Mouse (Mus musculus) induced T-regulatory cell, adult 2 months (primary cell): ENCODE measurements around the gene Psmb7.

Experiments
- DNase-seq: peaks from one replicate; pipeline ENCODE4 v3.0.0-alpha.2; 2012; ENCODE audit warnings: low read depth

The Psmb7 gene

DNA sequence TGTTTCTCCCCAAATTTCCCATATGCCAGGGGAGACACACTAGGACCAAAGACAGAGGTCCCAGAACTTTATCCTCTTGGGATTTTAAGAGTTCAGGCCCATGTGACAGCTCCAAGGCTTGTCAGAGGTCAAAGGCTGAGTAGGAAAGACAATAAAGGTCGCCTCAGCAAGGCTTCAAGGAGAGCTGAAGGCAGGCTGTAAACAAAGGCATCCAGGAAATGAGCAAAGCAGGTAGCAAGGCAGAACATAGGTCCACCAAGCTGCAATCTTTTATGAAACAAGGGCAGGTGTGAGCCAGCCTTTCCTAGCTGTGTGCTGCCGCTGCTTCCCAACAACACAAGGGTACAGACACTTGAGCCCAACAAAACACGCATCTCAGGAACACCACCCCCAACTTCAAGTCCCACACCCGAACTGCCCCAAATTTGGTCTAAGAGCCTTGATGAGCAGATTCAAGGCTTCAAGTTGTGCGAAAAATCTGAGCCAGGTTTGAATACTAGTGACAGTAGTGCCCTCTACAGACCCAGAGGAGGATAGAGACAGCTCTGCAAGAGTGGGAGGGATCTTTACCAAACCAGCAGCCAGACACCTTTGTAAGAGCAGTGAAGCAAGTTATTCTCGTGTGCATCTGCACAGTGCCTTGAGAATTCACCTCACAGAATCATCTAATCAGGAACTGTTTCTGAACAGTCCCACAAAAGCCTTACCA, 52.0 kb downstream of the Psmb7 start:
- peak; percentile 27 for DNase-seq

DNA sequence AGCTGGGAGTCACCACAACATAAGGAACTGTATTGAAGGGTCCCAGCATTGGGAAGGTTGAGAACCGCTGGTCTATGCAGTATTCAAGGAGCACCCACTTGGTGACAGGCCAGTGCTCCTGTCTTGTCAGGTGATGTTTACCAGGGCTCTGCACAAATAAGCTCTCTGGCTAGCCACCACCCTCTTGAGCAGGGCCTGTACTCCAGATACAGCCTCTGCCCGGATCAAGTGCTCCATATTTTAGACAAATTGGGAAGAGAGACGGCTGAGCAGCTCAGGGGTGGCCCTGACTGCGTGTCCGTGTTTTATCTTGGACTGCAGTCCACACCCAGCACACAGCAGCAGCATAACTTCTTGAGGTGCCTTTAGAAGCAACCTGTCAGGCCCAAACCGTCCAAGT, 57.2 kb downstream of the Psmb7 start:
- DNase-seq: no peak

DNA sequence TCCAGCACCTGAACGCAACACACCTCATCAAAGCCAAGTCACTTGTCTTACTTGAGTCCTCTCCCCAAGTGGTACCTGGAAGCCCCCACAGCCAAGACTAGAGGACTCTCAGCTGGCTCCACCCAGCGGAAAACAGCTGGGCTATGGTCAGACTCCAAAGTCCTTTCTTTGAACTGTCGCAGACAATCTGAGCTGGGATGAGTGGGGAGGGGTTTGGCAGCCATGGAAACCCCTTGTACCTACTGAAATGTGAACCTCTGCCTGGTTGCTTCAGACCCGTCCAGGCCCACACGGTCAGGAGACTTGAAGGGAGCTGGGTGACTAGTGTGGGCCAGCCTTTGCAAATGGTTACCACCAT, 58.5 kb downstream of the Psmb7 start:
- no peak for DNase-seq

DNA sequence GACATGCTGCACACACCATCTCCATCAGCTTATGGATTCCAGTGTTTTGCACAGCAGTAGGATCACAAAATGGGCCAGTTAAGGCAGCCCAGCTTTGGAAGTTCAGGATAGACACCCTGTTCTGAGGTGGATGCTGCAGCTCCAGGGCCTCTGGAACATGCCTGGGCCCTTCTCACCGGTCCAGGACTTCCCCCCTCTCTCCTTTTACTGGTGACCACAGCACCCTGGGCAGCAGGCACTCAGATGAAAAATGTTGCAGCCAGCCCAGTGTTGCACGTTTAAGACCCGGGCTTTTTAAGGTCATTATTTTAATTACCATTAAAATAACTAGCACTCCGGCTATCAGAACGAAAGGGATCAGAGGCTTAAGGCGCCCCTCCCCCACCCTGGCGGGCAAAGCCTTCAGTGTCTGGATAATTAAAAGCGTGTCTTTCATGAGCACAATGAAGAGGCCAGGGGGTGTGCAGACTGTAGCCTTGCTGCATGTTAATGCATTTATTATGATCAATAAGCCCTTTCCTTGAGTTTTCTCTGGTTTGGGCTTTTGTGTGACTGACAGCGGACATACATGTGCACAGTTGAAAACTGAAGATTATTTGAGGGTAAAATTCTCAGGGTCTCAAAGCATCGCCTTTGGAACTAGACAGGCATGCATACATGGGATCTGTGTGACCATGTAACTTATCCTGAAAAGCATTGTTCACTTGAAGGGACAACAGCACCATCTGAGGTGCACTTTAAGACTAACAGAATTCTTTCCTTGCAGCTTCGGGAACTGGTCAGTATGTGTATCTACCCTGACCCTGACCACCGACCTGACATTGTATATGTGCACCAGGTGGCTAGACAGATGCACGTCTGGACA, 59.1 kb downstream of the Psmb7 start:
- DNase-seq: no peak

DNA sequence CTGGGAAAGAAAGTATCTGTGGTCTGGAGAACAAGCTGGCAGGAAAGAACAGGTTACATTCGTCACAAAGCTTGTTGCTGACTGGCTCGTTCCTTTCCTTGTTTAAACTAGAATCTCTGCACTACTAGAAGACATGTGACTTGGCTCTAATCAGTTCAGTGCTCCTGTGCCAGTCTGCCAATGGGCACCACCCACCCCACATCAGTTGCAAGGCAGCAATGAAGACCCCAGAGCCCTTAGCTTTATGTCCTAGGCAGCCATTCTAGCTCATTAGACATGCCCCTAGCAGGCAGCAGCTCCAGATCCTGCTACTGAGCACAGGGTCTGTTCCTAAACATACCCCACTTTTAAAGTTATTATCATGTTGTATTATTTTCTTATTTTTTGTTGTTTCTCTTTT, 59.9 kb downstream of the Psmb7 start:
- DNase-seq: no peak

DNA sequence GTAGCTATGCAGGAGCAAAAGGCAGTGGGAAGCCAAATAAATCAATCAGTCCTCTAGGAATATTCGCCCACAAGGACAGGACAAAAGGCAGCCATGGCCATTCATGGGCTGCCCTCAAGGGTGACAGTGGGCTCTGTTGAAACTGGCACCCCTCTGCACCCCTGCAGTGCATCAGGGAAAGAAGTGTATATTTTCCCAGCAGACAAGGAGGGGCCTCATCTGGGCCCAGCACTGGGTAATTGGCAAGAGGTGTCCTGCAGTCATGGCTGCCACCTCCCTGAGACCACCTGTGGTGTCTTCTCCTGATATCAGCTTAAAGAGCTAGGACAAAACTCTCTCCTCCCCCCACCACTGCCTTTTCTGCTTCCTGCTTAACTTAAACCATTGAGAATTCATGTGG, 64.4 kb downstream of the Psmb7 start:
- DNase-seq: no peak

DNA sequence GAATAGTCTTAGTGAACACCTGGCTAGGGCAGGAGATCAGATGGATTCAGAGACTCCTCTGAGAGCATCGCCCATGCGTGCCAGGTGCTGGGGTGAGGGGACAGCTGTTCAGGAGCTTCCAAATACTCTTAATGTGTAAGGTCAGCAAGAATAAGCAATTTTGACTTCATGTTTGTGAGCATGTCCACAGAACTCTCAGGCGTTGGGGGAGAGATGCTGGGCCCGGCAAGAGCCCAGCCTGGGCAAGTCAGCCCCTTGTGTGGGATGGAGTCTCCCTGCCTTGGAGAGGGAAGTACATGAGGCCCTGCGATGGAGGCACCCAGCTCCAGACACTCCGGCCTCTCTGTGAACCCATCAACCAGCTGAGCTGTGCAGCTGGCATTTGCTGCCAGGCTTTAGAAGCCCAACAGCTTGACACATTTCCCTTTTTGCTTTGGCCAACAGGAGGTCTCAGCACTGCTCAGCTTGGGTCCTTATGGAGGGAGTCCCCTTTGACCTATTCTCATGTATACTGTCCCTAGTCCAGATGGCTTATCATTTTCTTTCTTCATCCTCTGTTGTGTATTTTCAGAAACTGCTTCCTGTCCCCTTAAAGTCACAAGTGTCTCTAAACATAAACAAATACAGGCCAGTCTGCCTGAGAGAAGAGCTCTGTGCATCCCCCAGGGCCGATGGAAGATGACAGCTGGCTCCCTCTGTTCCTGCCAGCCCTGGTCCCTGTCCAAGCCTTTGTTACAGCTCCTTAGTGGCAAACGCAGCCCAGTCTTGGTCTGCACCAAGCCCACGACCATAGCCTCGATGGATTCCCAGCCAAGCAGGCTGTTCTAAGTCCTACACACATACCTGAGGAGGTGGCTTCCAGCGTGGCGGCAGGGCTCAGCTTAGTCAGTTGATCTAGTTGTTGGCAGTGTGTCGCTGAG, 65.0 kb downstream of the Psmb7 start:
- no peak for DNase-seq

DNA sequence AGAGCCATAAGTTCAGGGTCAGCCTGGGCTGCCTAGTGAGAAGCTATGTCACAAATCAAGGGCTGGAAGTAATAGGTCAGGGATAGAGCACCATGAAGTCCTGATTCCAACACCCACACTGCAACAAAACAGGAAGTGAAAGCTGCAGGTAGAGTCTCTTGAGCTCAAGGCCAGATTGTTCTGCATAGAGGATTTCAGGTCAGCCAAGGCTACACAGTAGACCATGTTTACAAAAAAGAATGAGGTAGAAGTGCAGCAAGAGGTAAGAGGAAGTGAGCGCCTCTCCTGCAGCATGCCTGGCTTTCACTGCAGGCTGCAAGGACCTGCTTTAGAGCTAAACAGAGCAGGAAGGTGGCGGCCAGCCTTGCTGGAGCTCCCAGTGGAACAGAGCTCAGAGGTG, 69.2 kb downstream of the Psmb7 start:
- DNase-seq: no peak

DNA sequence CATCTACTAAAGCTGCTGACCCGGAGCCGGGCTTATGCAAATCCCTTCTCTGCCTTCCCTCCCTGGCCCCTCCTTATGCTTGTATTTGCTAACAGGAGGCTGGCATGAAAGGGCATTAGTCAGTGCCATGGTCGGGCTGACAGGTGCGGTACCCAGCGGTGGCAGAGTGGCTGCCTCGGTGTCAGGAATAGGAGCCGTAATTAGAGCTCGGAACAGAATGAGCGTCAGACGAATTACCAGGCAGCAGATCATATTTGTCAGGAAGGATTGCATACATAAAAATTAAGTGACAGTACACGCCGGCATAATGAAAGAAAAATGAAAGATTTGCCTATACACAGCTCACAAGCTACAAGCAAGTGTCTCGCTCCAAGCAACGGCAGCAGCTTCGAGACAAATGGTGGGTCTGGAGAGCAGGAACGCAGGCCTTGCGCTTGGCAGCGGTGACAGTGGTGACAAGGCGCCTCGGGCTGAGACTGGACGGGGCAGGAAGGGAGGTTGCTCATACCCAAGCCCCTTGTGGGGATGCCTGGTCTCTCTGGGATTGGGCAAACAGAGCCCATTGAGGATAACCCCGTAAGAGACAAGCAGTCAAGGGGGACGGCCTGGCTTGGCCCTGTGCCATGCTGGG, 71.8 kb downstream of the Psmb7 start:
- no peak for DNase-seq

DNA sequence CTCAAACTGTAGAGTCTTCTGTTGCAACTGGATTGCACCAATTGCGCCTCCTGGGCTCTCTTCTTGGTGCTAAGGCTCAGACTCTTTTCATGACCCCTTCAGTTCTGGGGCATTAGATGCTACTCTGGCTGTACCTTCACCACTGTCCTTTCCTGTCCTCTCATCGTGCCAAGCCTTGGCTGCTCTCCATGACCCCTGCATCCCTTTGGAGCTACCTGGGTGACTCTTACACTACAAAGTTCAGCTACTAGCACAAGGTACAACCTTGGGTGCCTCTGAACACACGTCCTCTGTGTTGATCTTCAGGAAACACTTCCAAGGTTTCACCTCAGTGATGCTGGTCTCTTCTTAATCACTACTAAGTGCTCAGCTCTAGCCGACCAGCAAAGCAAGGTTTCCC, 81.3 kb downstream of the Psmb7 start:
- no peak for DNase-seq

DNA sequence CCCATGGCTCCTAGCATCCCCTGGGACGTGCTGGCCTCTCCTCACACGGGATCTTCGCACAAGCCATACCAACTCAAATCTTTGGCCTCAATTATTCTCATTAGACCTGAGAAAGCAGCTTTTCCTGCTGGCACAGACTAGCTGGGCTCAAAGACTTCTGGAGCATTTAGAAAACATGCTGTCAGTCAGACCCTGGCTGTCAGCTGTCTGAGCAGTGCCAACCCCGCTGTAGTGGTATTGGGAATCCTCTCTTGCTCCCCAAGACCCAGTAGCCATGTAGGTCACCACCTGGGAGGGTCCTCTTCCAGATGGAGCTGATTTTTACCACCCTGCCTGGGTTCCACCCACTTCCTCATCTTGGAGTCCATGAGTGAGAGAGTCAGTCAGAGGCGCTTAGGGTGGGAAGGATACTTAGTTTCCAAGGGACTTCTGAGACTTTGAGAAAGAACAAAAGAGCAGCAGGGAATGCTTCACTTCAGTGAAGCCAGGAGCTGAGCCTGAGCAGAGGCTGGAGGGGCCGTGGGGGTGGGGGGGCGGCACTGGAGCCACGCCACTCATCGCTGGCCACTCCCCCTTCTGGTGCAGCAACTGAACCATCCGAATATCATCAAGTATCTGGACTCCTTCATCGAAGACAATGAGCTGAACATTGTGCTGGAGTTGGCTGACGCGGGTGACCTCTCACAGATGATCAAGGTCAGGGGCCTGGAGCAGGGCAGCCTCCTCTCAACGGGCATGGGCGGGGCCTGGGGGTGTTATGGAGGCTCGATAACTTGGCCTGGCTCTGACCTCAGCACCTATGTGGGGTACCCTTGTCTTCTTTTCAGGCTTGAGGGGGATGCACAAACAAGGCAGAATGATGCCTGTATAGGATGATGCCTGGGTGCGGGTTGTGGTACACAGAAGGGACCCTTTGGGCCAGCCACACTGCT, 83.3 kb downstream of the Psmb7 start:
- DNase-seq: no peak

DNA sequence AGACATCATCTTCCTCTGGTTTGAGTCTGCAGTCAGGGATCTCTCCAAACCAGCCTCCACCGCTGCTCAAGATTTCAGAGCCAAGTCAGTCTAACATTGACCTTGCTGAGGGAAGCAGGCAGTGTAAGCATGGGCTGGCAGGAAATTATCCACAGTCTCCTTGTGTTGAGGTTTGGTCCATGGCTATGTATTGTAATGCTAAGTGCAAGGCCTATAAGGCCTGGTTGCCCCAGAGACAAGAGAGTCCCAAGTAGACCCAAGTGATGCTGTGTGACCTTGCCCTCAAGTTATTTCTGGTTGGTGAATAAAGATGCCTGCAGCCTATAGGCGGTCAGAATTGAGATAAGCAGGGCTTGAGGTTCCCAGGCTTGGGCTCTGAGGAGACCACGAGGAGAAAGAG, 87.2 kb downstream of the Psmb7 start:
- DNase-seq: no peak

DNA sequence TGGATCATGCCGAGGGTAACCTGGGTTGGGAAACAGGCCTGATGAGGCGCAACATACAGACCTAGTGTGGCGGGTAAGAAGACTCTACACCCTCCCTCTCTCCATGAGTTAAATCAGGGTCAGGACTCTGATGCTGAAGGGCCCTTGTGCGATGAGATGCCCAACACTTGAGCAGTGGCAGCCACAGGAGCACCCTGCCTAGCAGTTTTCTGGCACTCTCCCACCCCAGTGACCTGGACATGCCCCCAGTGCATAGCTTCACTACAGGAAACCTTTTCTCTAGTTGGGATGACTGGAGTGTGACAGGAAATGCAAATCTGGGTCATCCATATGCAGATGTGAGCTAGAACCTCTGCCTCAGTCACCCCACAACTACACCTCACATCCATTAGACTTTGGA, 88.2 kb downstream of the Psmb7 start:
- DNase-seq: no peak

DNA sequence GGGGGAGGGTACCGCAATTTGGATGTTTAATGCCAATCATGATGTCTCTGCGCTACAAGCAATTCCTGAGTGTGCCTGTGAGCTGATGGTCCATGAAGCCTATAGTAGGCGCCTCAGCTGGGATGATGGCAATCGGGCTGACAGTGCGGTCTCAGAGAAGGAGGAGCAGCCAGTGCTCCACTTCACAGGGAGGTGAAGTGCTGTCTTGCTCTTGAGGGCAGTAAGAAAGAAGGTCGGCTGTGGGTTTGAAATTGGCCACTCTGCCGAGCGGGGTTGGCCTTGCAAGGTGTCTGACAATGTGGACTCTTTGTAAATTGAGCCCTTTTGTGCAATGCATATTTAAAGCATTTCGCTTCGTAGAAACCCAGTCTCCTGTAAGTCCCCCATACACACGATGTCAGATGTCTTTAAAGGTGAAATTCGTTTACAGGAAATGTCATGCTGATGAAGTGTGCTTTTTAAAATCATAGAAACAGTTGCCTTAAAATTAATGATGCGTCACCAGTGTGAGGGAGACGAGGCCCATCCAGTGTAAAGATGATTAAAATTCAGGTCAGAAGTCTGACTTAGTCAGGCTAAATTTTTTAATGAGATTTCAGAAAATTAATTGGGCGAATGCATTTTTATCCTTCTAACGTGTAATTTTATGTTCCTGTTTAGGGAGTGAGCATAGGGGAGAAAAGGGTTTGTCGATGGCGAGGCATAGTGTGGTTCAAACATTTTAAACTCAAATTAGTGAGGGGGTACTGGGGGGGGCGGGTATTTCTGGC, 89.5 kb downstream of the Psmb7 start:
- DNase-seq: no peak

DNA sequence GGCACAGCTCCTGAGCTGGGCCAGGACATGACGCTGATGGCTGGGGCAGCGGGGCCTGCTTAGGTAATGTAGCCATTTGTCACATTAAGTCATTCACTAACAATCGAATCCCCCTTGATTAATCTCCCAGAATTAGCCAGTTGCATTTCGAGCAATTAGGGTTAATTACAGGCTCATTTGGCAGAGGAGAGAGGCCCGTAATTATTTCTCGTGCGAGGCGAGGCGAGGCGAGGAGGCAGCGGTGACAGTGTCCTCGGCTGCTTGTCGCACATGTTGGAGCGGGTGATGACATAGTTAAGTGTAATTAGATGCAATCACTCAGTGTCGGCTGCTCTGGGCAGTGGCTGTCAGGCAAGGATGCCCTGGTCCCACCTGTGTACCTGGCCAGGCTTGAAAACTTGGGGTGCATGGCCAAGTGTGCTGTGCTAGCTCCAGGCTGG, 91.9 kb downstream of the Psmb7 start:
- DNase-seq: no peak

DNA sequence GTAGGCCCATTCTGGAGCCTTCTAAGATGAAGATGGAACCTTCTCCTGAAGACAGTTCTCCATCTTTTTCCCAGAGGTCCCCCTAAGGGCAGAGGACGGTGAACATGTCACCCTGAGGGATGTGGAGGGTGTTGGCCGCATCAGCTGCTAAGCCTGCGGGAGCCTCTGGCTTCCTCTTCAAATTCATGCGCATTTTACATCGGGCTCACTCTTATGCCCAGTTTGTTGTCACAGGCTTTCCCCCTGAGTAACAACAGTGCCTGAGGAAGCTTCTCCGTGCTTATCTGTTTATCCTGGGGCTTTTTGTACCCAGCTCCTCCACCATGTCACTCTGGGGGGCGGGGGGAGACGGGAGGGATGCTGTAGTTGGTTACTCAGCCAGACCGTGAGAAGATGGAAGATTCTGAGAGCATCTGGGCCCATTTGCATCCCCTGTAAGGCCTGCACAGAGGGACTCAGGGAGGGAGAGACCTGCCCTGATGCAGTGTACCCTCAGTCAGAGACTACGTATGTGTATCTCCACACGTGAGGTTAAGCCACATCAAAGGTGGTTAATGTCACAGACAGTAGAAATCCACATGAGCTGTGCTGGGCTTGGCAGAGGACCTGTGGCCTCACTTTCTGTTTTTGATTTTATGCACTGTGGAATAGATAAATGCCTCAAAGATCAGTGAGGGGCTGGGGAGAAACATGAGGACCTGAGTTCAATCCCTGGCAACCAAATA, 95.9 kb downstream of the Psmb7 start:
- peak; percentile 48 for DNase-seq

DNA sequence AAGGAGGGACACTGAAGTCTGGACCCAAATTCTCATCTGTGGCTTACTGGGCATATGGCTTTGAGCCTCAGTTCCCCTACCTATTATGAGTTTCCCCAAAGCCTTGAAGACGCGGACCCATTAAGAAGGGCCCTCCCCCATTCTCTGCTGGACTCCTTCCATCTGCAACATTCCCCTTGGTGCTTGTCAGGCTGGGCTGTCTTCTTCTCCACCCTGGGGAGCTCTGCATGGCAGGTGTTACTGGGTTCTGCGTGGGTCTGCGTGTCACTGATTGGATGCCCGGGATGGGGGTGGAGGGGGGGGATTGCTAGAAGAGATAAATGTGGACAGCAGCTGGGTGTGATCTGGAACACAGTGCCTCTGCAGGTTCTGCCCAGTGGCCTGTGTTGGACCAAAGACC, 97.1 kb downstream of the Psmb7 start:
- DNase-seq: no peak

DNA sequence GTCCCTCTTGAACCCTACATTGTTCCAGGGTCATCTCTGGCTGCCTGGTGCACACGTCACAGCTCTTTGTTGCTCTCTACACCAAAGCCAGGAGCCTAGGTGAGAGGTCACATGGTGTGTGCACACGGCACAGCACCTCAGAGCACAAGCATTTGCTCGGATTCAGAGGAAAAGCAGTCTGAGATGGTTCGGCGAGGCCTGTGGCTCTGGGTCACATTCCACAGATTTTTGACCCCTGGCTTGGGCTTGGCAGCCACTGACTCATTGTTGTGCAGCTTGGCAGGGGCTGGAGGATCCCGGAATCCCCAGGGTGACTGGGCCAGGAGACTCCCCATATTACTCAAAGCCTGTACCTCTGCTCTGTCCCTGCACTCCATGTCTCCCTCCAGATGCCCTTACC, 97.7 kb downstream of the Psmb7 start:
- no peak for DNase-seq

DNA sequence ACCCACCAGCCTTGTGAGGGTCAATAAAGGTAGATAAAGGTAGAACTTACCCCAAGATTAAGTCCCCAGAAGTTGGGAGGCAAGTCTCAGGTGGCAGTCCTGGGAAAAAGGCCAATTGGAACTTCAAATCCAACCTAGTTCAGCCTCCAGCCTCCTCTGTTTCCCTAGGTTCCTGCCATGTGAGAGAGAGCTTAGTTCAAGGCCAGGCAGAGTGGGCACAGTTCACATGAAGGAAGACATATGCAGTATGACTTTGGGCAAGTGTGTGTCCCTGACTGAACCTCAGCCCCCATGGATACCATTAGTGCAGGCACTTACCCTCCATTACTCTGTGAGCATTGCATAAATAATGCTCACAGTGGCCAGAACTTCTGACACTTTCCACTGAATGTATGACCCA, 98.2 kb downstream of the Psmb7 start:
- DNase-seq: no peak

DNA sequence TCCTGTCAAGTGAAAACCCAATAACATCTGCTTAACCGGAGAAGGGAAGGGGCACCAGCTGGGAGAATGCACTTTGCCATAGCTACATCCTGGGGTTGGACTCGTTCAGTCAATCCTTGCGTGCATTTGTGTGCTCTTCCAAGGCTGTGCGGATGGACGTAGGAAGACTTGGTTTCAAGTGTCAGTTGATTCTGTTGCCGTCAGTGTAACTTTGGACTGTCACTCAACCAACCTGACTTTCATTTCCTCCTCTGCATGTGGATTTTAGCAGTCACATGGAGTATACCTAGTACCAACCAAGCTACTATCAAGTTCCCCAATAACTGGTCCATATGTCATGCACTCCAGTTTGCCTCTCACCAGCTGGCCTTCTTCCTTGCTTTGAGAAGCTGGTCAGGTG, 98.9 kb downstream of the Psmb7 start:
- no peak for DNase-seq
